14 mouse cellular contexts compared by ENCODE assay signal in genomic region chr9:58153095-58153494, GRCm38 (mm10). TPM values are rescaled to one million over a fixed set of nuclear protein-coding genes. Genes with fewer than 3 reads are reported as not detected.
DNase-seq lines count a peak whose midpoint lies in the region; ATAC-seq lines count a peak whose summit lies in the region.
"Had no signal": no experiment of that assay in that cellular context is flagged by ENCODE, and none has a peak within 500 bp of the region (broad histone marks: within the 10 kb centered on the region; RNA-seq: fewer than 3 reads in every experiment).

No protein-coding gene starts in this region.

- H3K4me3 ChIP-seq in heart, embryonic 15.5 days = no peak overlapping the region
- H3K4me3 ChIP-seq in heart, embryonic 11.5 days (ENCODE audit: low read depth, low read length) = no peak overlapping the region
- no peak overlapping the region for H3K4me3 ChIP-seq in lung, embryonic 16.5 days (ENCODE audit: low read length)
- no peak overlapping the region for H3K4me3 ChIP-seq in hindbrain, embryonic 15.5 days
- H3K4me3 ChIP-seq in stomach, embryonic 15.5 days (replicated peaks) = no peak overlapping the region
- H3K4me3 ChIP-seq: midbrain, embryonic 12.5 days had no signal

- H3K9ac ChIP-seq in heart, embryonic 15.5 days = no peak overlapping the region
- no peak overlapping the region for H3K9ac ChIP-seq in heart, embryonic 11.5 days (ENCODE audit: low read depth, low read length)
- H3K9ac ChIP-seq in lung, embryonic 16.5 days (ENCODE audit: low read length) = no peak overlapping the region
- no peak overlapping the region for H3K9ac ChIP-seq in hindbrain, embryonic 15.5 days
- no peak overlapping the region for H3K9ac ChIP-seq in stomach, embryonic 15.5 days
- H3K9ac ChIP-seq: midbrain, embryonic 12.5 days had no signal

- ATAC-seq in heart, embryonic 15.5 days (replicated peaks; ENCODE audit: insufficient number of reproducible peaks, insufficient read depth, low FRiP score, low read depth) = no peak; the same call in 1 of the 2 replicates
- ATAC-seq in heart, embryonic 11.5 days (replicated peaks; ENCODE audit: insufficient number of reproducible peaks, low FRiP score, low TSS enrichment) = no peak
- ATAC-seq in lung, embryonic 16.5 days (ENCODE audit: low read depth) = no peak
- ATAC-seq in hindbrain, embryonic 15.5 days (ENCODE audit: low FRiP score, low read depth) = peak; percentile 49; the same call in 1 of the 2 replicates
- ATAC-seq in stomach, embryonic 15.5 days (ENCODE audit: insufficient read depth, low FRiP score, low read depth) = no peak

- no peaks in the 10 kb centered on the region for H3K9me3 ChIP-seq in heart, embryonic 15.5 days (replicated peaks)
- no peaks in the 10 kb centered on the region for H3K9me3 ChIP-seq in heart, embryonic 11.5 days (replicated peaks; ENCODE audit: control insufficient read depth, low read length)
- H3K9me3 ChIP-seq in lung, embryonic 16.5 days (ENCODE audit: control insufficient read depth, low read length) = no peaks in the 10 kb centered on the region
- H3K9me3 ChIP-seq in hindbrain, embryonic 15.5 days = no peaks in the 10 kb centered on the region
- no peaks in the 10 kb centered on the region for H3K9me3 ChIP-seq in stomach, embryonic 15.5 days
- H3K9me3 ChIP-seq: midbrain, embryonic 12.5 days had no signal

- H3K4me2 ChIP-seq in heart, embryonic 15.5 days = no peak overlapping the region
- H3K4me2 ChIP-seq in heart, embryonic 11.5 days = no peak overlapping the region
- H3K4me2 ChIP-seq in lung, embryonic 16.5 days (ENCODE audit: low read depth, low read length) = no peak overlapping the region
- H3K4me2 ChIP-seq in hindbrain, embryonic 15.5 days = no peak overlapping the region
- H3K4me2 ChIP-seq in stomach, embryonic 15.5 days = no peak overlapping the region
- H3K4me2 ChIP-seq: midbrain, embryonic 12.5 days had no signal

- H3K36me3 ChIP-seq in heart, embryonic 15.5 days = no peaks in the 10 kb centered on the region
- no peaks in the 10 kb centered on the region for H3K36me3 ChIP-seq in heart, embryonic 11.5 days (ENCODE audit: control insufficient read depth, insufficient read depth, low read length)
- no peaks in the 10 kb centered on the region for H3K36me3 ChIP-seq in lung, embryonic 16.5 days (ENCODE audit: control insufficient read depth, insufficient read depth, low read length)
- H3K36me3 ChIP-seq in hindbrain, embryonic 15.5 days = no peaks in the 10 kb centered on the region
- H3K36me3 ChIP-seq in stomach, embryonic 15.5 days = no peaks in the 10 kb centered on the region
- H3K36me3 ChIP-seq: midbrain, embryonic 12.5 days had no signal

- H3K4me1 ChIP-seq in heart, embryonic 15.5 days (replicated peaks) = peaks cover 15% of the 10 kb centered on the region
- H3K4me1 ChIP-seq in heart, embryonic 11.5 days (ENCODE audit: control insufficient read depth, insufficient read depth, low read length) = peaks cover 12% of the 10 kb centered on the region
- peaks cover 42% of the 10 kb centered on the region for H3K4me1 ChIP-seq in lung, embryonic 16.5 days (replicated peaks; ENCODE audit: control insufficient read depth, insufficient read depth, low read length)
- H3K4me1 ChIP-seq in hindbrain, embryonic 15.5 days (replicated peaks) = peaks cover 8% of the 10 kb centered on the region
- peaks cover 45% of the 10 kb centered on the region for H3K4me1 ChIP-seq in stomach, embryonic 15.5 days

- WGBS in heart, embryonic 15.5 days = 71% methylated on average over 3 of the region's 3 CpGs
- WGBS in heart, embryonic 11.5 days (ENCODE audit: insufficient replicate concordance) = 61% methylated on average over 3 of the region's 3 CpGs
- 80% methylated on average over 3 of the region's 3 CpGs for WGBS in lung, embryonic 16.5 days
- 76% methylated on average over 3 of the region's 3 CpGs for WGBS in hindbrain, embryonic 15.5 days
- 69% methylated on average over 3 of the region's 3 CpGs for WGBS in stomach, embryonic 15.5 days

- H3K27me3 ChIP-seq in heart, embryonic 15.5 days = no peaks in the 10 kb centered on the region; the same call in 1 of the 2 replicates
- no peaks in the 10 kb centered on the region; the same call in 1 of the 2 replicates for H3K27me3 ChIP-seq in heart, embryonic 11.5 days (ENCODE audit: control insufficient read depth, insufficient read depth, low read length)
- H3K27me3 ChIP-seq in lung, embryonic 16.5 days (ENCODE audit: control insufficient read depth, insufficient read depth, low read depth, low read length) = no peaks in the 10 kb centered on the region
- H3K27me3 ChIP-seq in hindbrain, embryonic 15.5 days = no peaks in the 10 kb centered on the region
- H3K27me3 ChIP-seq in stomach, embryonic 15.5 days (replicated peaks) = no peaks in the 10 kb centered on the region

- no peak for DNase-seq in lung, postnatal 25 days (ENCODE audit: low spot score)
- no peak for DNase-seq in layer of hippocampus, adult 18-20 months (ENCODE audit: low spot score in 2 of 2)
- no peak for DNase-seq in thymus, adult 18-20 months
- DNase-seq: cerebellum, adult 9-11 months; gastrocnemius, postnatal 10 days; kidney, adult 18-20 months had no signal

- peak overlapping the region; percentile 53 for H3K27ac ChIP-seq in heart, embryonic 15.5 days
- H3K27ac ChIP-seq in heart, embryonic 11.5 days (ENCODE audit: low read depth, low read length) = no peak overlapping the region
- H3K27ac ChIP-seq in lung, embryonic 16.5 days (ENCODE audit: low read length) = peak overlapping the region; percentile 29; the same call in 1 of the 2 replicates
- H3K27ac ChIP-seq in hindbrain, embryonic 15.5 days (replicated peaks) = no peak overlapping the region
- peak overlapping the region; percentile 17; the same call in 1 of the 2 replicates for H3K27ac ChIP-seq in stomach, embryonic 15.5 days
- H3K27ac ChIP-seq: midbrain, embryonic 12.5 days had no signal

RNA-seq across cellular contexts. Expression of gene Ccdc33, which starts 34.5 kb away (rescaled TPM):
- 0.34 TPM in 1 of 2 replicates, not detected in the other for polyA plus RNA-seq in heart, embryonic 15.5 days (2015; fragmentation: Nextera tagmentation; extraction: Ambion mirVana)
- polyA plus RNA-seq in heart, embryonic 11.5 days (2014; fragmentation: Nextera tagmentation; extraction: Ambion mirVana) = 0.37 TPM in 1 of 2 replicates, not detected in the other
- polyA plus RNA-seq in lung, embryonic 16.5 days (2015; fragmentation: Nextera tagmentation; extraction: Ambion mirVana) = 0.68 and 1.4 TPM in 2 replicates
- polyA plus RNA-seq in hindbrain, embryonic 15.5 days (2015; fragmentation: Nextera tagmentation; extraction: Ambion mirVana) = 0.38 and 0.58 TPM in 2 replicates
- polyA plus RNA-seq in stomach, embryonic 15.5 days (2015; fragmentation: Nextera tagmentation; extraction: Ambion mirVana) = 0.18 and 0.19 TPM in 2 replicates
- total RNA-seq in layer of hippocampus, adult 18-20 months (2021) = under 1 TPM; 0.91 to 0.94 TPM
- total RNA-seq: gastrocnemius, postnatal 10 days had no signal
- polyA plus RNA-seq: liver, embryonic 16.5 days; neural tube, embryonic 14.5 days had no signal

RNA-seq across cellular contexts. Expression of gene Islr, which starts 51.0 kb away (rescaled TPM):
- 28.4 and 49.0 TPM in 2 replicates for polyA plus RNA-seq in heart, embryonic 15.5 days (2015; fragmentation: Nextera tagmentation; extraction: Ambion mirVana)
- 5.5 and 6.2 TPM in 2 replicates for polyA plus RNA-seq in heart, embryonic 11.5 days (2014; fragmentation: Nextera tagmentation; extraction: Ambion mirVana)
- 79.4 and 79.9 TPM in 2 replicates for polyA plus RNA-seq in lung, embryonic 16.5 days (2015; fragmentation: Nextera tagmentation; extraction: Ambion mirVana)
- 37.1 and 44.2 TPM in 2 replicates for polyA plus RNA-seq in hindbrain, embryonic 15.5 days (2015; fragmentation: Nextera tagmentation; extraction: Ambion mirVana)
- 105 and 114 TPM in 2 replicates for polyA plus RNA-seq in stomach, embryonic 15.5 days (2015; fragmentation: Nextera tagmentation; extraction: Ambion mirVana)
- total RNA-seq in layer of hippocampus, adult 18-20 months (2021) = 10 to 100 TPM; 10.1 to 15.5 TPM

RNA-seq across cellular contexts. Expression of gene Islr2, which starts 51.0 kb away (rescaled TPM):
- polyA plus RNA-seq in heart, embryonic 15.5 days (2015; fragmentation: Nextera tagmentation; extraction: Ambion mirVana) = 0.20 TPM in 1 of 2 replicates, not detected in the other
- polyA plus RNA-seq in heart, embryonic 11.5 days (2014; fragmentation: Nextera tagmentation; extraction: Ambion mirVana) = 0.19 and 0.27 TPM in 2 replicates
- polyA plus RNA-seq in lung, embryonic 16.5 days (2015; fragmentation: Nextera tagmentation; extraction: Ambion mirVana) = 0.25 and 0.38 TPM in 2 replicates
- 20.1 and 27.6 TPM in 2 replicates for polyA plus RNA-seq in hindbrain, embryonic 15.5 days (2015; fragmentation: Nextera tagmentation; extraction: Ambion mirVana)
- 1.5 and 1.7 TPM in 2 replicates for polyA plus RNA-seq in stomach, embryonic 15.5 days (2015; fragmentation: Nextera tagmentation; extraction: Ambion mirVana)
- total RNA-seq in layer of hippocampus, adult 18-20 months (2021) = 100 to 1,000 TPM; 113 to 122 TPM
- polyA plus RNA-seq: liver, embryonic 16.5 days had no signal

Comparison
In these comparisons a context has a peak if more than half of its experiments do, and no peak if none do; other contexts are left out.
1. H3K27ac ChIP-seq: peak in heart, embryonic 15.5 days (single experiment), lung, embryonic 16.5 days (single experiment) and stomach, embryonic 15.5 days (single experiment); none in heart, embryonic 11.5 days (single experiment) and hindbrain, embryonic 15.5 days (single experiment).